Mouse (Mus musculus) urinary bladder, postnatal 4 days (tissue): ENCODE data around the gene Plin4.
"Not testable (repeated sequence)": the region's sequence is repeated elsewhere in the genome, so short reads cannot be mapped to it uniquely, and the experiment has no call there.

Source experiments
- DNase-seq, 2 experiments: peaks; one replicate each; pipeline ENCODE4 v3.0.0; 2021 to 2022; ENCODE audit warnings: low spot score in 2 of 2

Gene Plin4

DNA sequence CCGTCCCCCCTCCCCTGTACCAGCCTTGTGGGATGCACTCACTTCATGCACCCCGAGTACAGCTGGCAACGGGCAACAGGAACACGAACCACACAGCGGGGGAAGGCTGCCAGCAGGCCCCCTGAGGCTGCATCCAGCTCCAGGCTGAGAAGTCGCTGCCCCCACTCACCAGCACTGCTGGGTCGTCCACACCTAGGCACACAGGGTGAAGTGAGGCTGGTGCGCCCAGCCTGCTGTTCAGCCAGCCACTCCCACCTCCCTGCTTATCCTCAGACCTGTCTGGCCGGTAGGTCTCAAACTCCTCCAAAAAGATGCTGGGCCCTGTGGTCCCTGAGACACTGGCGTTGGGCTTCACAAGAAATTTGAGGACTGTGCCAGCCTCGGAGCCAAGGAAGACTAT is 16.6 kb upstream of the Plin4 start:
- DNase-seq = no peak

DNA sequence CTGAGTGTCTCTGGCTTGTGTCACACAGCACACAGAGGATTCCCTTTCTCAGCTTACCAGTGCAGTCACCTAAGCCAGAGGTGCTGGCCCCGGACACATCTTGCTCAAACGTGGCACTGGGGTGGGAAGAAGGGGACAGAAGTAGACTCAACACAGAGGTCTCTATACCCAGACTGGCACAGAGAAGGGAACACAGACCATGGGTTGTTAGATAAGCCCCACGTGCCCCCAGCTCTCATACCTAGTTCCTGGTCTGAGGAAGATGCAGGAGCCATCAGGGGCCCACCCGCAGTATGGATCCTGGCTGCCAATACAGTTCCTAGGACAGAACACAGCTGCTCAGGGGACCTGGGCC is 15.7 kb upstream of the Plin4 start:
- DNase-seq = no peak

- no peak for DNase-seq
Measured at GRCm38 (mm10) chr17:56124377-56125275, 15.0 kb upstream of the Plin4 start.

DNA sequence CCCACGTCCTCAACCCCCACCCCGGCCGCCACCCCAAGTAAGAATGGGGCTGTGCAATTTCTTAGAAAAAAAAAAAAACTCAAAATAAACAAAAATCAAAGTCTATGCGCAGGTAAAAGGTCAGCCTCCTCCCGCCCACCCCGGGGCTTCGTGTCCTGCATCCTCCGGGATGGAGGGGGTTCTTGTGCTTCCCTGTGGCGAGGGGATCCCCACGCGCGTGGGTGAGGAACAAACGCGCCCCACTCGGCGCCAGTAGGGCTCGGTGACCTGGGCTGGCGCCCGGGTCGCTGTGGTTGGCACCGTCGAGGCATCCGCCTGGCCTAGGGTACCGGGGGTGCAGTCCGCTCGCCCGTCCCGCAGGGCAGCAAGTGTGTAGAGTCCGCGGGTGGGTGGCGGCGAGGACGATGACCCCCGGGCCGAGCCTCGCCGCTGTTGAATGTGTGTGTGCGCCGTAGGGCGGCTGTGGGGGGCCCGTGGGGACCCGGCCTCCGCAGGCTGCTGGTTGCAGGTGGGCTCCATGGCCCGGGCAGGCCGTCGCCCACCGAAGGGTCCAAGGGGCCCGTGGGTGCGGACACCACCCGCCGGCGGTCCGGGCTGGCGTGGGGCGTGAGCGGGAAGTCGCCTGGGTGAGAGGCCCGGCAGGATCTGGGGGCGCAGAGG is 14.2 kb upstream of the Plin4 start:
- DNase-seq = no peak

GRCm38 (mm10) chr17:56123161-56123560 is 13.6 kb upstream of the Plin4 start:
- DNase-seq = no peak

DNA sequence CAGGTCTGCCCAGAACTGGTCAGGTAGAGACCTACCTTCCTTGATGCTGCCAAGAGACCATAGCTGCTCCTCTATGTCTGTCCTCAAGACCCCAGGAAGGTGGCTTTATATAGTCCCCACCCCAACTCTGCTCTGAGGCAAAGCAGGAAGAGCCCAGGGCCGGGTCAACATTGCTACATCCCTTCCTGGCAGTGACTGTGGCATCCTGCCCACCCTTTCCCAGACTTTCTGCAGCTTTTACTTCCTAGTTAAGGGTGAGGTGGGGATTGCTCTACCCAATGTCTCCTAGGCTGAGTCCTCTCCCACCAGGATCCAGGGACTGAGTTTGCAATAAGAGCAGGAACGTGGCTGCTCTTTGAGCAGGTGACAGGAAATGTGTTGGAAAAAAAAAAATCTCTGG is 12.2 kb upstream of the Plin4 start, which contains the start of gene Lrg1:
TSS of gene Lrg1 (minus strand) at position 176 of the 400 bp plus-strand sequence.
- DNase-seq = no peak

DNA sequence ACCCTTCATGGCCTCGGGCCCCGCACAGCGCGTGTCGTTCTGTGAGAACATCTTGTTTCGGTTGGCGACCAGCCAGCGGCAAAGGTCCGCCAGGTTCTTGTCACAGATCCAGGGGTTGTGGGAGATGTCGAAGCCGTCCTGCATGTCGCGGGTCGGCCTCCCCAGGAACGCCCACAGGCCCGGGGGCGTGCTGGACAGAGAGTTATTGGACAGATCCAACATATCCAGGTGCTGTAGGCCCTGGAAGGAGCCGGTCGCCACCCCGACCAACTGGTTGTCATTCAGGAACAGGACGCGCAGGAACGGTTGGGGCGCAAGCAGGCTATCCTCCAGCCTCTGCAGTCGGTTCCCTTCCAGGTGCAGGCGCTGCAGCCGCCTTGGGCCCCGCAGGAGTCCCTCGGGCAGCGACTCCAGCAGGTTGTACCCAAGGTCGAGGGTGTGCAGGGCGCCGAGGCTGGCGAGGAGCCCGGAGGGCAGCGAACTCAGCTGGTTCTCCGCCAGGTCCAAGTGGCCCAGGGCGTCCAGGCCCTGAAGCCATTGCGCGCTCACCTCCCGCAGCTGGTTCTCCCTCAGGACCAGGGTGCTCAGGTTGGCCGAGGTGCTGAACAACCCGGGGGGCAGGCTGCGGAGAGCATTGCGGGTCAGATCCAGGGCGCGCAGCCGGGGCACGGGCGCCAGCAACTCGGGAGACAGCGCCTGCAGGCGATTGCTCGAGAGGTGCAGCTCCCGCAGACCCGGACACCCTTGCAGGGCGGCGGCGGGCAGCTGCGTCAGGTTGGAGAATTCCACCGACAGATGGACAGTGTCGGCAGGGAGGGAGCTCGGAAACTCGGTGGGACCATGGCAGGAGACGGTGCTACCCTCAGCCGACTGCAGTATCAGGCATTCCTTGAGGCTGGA is 10.6 kb upstream of the Plin4 start:
- DNase-seq = peak in 1 of 2 experiments; percentile 58

DNA sequence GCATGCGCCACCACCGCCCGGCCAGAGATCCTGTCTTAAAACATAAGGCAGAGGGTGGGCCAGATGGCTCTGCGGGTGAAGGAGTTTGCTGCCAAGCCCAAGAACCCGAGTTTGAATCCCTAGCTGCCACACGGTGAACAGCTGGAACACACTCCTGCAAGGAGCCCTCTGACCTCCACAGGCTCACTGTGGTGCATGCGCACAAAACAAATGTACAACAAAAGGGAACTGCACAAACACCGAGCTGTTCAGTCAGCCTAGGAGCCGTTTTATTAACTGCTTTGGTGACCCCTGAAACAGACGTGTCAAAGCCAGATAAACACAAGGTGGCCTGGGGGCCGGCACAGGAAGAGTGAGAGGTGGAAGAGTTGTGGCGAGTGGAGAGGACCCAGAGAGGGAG is 9.8 kb upstream of the Plin4 start:
- no peak for DNase-seq

DNA sequence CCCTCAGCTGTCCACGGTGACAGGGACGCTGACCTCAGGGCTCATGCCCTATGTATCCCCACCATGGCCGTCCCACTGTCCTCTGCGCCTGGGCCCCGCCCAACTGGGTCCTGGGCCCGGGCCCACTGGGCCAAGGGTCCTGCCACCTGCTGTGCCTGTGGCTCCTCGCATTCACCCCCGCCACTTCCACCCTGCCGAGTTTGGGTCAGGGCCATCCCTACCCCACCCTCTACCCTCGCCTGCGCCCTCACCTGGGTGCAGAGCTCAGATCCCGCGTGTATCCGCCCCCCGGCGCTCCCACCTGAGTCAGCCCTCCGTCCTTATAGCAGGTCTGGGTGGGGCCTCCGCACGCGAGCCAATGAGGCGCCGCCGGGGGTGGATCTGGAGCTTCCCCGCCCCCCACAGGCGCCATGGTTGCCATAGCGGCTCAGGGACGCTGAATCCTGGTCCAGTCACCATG is 7.7 kb upstream of the Plin4 start, which contains the start of gene Plin5:
TSS of gene Plin5 (minus strand) at position 346 of the 460 bp plus-strand sequence.
- DNase-seq = no peak

GRCm38 (mm10) chr17:56116193-56116592 is 6.6 kb upstream of the Plin4 start:
- DNase-seq = no peak

DNA sequence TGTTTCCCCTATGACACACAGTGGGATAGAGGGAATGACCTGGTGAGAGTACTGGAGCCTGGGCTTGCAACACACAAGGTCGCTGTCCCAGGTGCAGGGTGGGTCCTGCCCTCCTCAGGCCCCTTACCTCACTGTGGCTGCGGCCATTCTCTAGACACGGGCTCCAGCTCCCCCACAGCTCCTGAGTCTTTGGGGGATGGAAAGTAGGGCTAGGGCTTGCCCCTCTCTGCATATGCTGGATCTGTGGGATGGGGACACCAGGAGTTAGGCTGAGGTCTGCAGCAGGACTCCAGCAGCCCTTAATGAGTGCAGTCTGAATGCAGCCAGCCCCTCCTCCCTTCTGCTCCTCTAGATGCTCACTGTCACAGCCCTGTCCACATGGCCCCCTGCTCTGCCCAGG is 3.1 kb upstream of the Plin4 start:
- no peak for DNase-seq

DNA sequence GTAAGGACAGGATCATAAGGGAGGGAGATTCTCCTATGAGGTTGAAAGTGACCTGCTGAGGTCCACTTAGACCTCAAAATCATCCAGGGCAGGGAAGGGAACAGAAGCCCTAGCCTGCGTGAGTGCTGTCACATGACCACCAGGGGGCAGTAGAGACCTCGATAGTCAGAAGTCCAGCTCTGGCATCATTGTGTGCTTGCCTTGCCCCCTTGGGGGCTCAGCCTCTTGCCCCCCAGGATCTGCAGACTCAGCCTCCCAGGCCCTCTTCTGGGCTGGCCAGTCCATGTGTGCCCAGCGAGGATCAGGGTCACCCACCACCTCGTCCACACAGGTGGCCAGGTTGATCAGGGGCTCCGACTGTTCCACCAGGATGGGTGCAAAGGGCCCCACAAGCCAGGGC is 2.3 kb upstream of the Plin4 start:
- DNase-seq = no peak

DNA sequence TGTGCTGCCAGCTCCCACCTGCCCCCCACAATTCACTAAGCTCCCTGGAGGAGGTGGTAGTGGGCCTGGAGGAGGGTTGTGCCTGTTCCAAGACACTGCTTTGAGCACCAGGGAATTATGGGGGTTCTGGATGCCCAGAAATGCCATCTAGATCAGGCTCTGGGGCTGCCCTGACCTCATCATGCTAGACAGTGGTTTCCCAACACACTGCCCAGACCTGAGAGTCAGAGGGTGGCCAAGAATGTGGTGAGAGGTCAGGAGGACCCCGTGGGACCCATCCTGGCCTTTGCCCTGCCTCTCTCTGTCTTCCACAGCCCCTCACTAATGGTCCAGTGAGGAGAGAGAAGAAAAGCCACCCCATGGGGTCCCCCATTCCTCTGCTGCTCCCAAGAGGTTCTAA is 1.4 kb upstream of the Plin4 start:
- no peak for DNase-seq

DNA sequence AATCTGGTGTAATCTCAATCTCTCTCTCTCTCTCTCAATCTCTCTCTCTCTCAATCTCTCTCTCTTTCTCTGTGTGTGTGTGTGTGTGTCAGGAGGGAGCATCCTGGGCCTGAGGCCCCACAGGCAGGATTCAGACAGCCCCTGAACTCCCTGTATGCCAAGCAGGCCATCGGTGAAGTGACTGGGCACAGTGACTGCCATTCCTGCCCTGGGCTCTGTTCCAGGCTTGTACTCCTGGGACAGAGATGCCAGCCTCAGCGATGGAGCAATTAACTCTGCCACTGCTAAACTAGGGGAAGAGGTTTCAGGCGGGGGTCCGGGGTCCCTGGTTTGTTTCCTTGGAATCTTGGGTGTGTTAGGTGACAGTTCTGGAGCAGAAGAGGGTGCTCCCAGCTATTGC is 968 bp upstream of the Plin4 start:
- no peak for DNase-seq

- no peak for DNase-seq
Measured at GRCm38 (mm10) chr17:56108334-56109044, 1.1 kb downstream of the Plin4 start.

DNA sequence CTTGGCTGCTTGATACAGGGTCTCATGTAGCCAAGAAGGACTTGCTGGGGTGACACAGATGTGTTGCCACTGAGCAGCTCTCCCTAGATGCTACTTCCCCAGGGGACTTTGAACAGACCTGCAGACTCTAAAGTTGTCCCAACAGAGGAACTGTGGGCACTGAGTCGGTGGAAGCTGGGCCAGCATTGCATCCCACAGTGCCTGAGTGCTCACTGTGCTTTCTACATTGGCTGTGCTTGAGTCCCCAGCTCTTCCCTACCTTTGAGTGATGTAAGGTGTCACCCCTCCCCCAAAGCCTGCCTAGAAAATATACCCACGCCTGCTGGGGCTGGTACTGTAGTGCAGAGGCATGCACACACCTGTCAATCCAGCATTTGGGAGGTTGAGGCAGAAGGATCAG is 1.9 kb downstream of the Plin4 start:
- no peak for DNase-seq

- no peak for DNase-seq
Measured at GRCm38 (mm10) chr17:56106981-56107380, 2.6 kb downstream of the Plin4 start.

GRCm38 (mm10) chr17:56106436-56106835 is 3.2 kb downstream of the Plin4 start:
- DNase-seq = not testable (repeated sequence)

DNA sequence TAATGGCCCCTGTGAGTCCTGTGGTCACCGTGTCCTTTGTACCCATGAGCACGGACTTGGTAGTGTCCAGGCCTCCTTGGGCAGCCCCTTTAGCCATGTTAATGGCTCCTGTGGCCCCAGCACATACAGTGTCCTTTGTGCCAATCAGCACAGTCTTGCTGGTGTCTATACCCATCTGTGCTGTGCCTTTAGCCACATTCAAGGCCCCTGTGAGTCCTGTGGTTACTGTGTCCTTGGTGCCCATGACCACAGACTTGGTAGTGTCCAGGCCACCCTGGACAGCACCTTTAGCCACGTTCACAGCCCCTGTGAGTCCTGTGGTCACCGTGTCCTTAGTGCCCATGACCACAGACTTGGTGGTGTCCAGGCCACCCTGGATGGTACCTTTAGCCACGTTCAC is 4.8 kb downstream of the Plin4 start:
- not testable (repeated sequence) for DNase-seq

DNA sequence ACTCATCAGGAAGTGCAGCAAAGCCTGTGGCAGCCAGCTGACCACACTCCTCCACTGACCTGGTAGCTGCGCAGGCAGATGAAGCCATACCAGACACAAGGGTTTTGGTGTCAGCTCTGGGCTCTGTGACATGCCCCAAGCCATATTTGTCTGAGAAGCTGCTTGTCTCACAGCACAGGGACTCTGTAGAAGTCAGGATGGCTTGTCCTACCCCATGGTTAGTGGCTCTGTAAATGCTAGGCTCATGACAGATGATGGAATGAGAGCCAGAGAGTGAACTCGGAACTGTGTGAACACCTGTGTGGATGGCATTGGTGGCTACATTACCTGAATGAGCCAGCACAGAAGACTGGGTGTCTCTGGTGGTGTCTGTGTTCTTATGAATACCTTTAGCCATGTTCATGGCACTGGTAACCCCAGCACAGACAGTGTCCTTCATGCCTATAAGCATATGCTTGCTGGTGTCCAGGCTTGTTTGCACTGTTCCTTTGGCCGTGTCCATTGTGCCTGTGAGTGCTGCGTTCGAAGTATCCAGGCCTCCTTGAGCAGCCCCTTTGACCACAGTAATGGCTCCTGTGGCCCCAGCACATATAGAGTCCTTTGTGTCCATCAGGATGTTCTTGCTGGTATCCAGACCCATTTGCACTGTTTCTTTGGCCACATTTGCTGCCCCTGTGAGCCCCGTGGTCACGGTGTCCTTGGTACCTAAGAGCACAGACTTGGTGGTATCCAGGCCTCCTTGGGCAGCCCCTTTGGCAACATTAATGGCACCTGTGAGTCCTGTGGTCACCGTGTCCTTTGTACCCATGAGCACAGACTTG is 5.9 kb downstream of the Plin4 start:
- DNase-seq = no peak
